Mouse (Mus musculus) 3T3-L1 (cell line): ENCODE measurements around the gene Bivm.
A peak's percentile ranks its signal among the peaks of the same experiment; 100 is the strongest.

Experiments used
- DNase-seq: peaks from one replicate; pipeline ENCODE4 v3.0.0-alpha.2; 2015; ENCODE audit warnings: low read depth, low spot score

Gene Bivm

GRCm38 (mm10) chr1:44173903-44174302 is 55.1 kb downstream of the Bivm start:
- peak; percentile 5 for DNase-seq

DNA sequence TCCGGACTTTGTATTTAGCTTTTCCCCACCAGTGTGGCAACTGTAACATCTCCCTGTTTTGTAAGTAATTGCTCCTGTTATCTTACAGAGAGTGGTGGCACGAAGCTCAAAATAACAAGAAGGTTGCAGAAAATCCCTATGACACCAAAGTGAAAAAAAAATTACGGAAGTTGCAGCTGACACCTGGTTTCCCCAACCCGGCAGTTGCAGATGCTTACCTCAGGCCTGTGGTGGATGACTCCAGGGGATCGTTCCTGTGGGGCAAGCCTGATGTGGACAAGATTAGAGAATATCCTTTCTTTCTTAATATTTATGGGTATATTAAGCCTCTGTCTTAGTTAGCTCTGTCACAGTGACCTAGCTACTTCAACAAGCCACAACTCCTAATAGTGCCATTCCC is 59.3 kb downstream of the Bivm start:
- no peak for DNase-seq

GRCm38 (mm10) chr1:44186396-44186795 is 67.6 kb downstream of the Bivm start:
- DNase-seq, result peak; percentile 82
